Mouse (Mus musculus) midbrain, embryonic 13.5 days (tissue): ENCODE results near the gene Cdyl. TPM values are rescaled to one million over a fixed set of nuclear protein-coding genes. Genes with fewer than 3 reads are reported as not detected.
A peak's percentile ranks its signal among the peaks of the same experiment; 100 is the strongest.

ENCODE experiments used
- ATAC-seq: fragments of 200-750 bp; cut with Nextera tagmentation; 2 replicates; pipeline ENCODE4 v1.8.0; 2017; ENCODE audit warnings: mild to moderate bottlenecking, moderate TSS enrichment, moderate library complexity
- H3K27ac ChIP-seq: fragments of 300-500 bp; sonication (generic); 2 replicates; pipeline ENCODE4 v1.5.1; 2015; ENCODE audit warnings: inconsistent platforms, mild to moderate bottlenecking, moderate library complexity
- H3K27me3 ChIP-seq: fragments of 300-500 bp; sonication (generic); 2 replicates; pipeline ENCODE4 v1.6.1; 2015; ENCODE audit warnings: mild to moderate bottlenecking, inconsistent platforms
- H3K36me3 ChIP-seq: fragments of 300-500 bp; sonication (generic); 2 replicates; pipeline ENCODE4 v1.6.1; 2015; ENCODE audit warnings: mild to moderate bottlenecking, inconsistent platforms
- H3K4me1 ChIP-seq: fragments of 300-500 bp; sonication (generic); replicated peaks from 2 replicates; pipeline ENCODE4 v1.6.1; 2015; ENCODE audit warnings: inconsistent platforms
- H3K4me2 ChIP-seq: fragments of 300-500 bp; sonication (generic); replicated peaks from 2 replicates; pipeline ENCODE4 v1.6.1; 2015; ENCODE audit warnings: moderate library complexity, mild to moderate bottlenecking, inconsistent platforms
- H3K4me3 ChIP-seq: fragments of 300-500 bp; sonication (generic); replicated peaks from 2 replicates; pipeline ENCODE4 v1.5.1; 2015; ENCODE audit warnings: mild to moderate bottlenecking, inconsistent platforms
- H3K9ac ChIP-seq: fragments of 300-500 bp; sonication (generic); replicated peaks from 2 replicates; pipeline ENCODE4 v1.6.1; 2015; ENCODE audit warnings: mild to moderate bottlenecking, inconsistent platforms
- H3K9me3 ChIP-seq: fragments of 300-500 bp; sonication (generic); 2 replicates; pipeline ENCODE4 v1.6.1; 2016; ENCODE audit warnings: mild to moderate bottlenecking, inconsistent platforms
- WGBS: fragments of 180-500 bp; shearing (Covaris S2); methylation state at CpG from one replicate; pipeline ENCODE4 v1.1.7; 2015; 5-methylcytosine and 5-hydroxymethylcytosine counted together
- polyA plus RNA-seq: library from polyadenylated mRNA; unstranded; fragments of >200 nt; fragmentation: Nextera tagmentation; extraction: Ambion mirVana; gene quantifications from 2 replicates; pipeline ENCODE4 v1.2.1, GENCODE M21; 2015

The Cdyl gene
- polyA plus RNA-seq, 1 experiment from 2014 or later: 5.3 TPM

DNA sequence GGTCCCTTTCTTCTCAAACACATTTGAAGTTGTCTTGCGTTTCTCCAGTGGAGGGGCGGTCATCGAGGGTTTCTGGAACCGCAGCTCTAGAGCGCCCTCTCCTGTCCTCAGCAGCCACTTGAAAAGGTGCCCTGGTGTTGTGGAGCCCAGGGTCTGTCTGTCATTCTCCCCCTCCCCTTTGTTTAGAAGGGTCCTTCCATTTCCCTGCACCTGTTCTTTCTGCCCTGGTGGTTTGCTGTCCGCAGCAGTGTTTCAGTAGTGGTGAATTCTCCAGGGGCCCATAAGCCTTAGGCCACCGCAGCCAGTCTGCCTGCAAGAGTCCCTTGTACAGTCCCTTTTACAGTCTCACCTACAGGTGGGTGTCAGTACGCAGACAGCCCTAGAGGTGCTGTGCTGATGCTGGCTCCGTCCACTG, 112.3 kb downstream of the Cdyl start:
- 61% methylated on average over 9 of the region's 9 CpGs for WGBS
- ATAC-seq: peak; percentile 56; the same call in 1 of the 2 replicates
- H3K27me3 ChIP-seq: no peaks in the 10 kb centered on the region
- peaks cover 4% of the 10 kb centered on the region; the same call in 1 of the 2 replicates for H3K4me1 ChIP-seq
- no peak overlapping the region for H3K4me2 ChIP-seq
- H3K4me3 ChIP-seq: no peak overlapping the region
- no peaks in the 10 kb centered on the region for H3K9me3 ChIP-seq
- H3K9ac ChIP-seq: no peak overlapping the region
- H3K27ac ChIP-seq: no peak overlapping the region
- no peaks in the 10 kb centered on the region for H3K36me3 ChIP-seq

DNA sequence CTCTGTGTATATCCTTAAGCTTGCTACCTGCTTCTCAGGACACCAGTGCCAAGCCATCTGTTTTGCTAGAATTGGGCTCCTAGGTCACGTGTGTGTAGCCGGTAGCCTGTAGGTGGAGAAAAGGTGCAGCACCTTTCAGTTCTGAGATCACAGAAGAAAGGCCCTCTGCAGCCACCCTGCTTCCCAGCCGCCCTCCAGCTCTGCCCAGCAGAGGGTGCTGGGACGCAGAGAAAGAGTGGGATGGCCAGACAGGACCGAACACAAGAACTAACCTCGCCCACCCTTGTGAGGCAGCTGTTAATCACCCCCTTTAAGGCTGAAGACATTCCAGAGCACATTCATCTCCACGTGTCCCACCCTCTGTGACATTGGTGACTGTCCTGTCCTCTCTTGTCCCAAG, 114.1 kb downstream of the Cdyl start:
- Histone ChIP-seq H3K27ac (no peak overlapping the region), H3K4me1 (peaks cover 4% of the 10 kb centered on the region; the same call in 1 of the 2 replicates), H3K4me3 (no peak overlapping the region), H3K36me3 (no peaks in the 10 kb centered on the region), H3K27me3 (no peaks in the 10 kb centered on the region), H3K9ac (no peak overlapping the region), H3K9me3 (no peaks in the 10 kb centered on the region), H3K4me2 (no peak overlapping the region)
- ATAC-seq: no peak
- WGBS: 56% methylated on average over 7 of the region's 7 CpGs

DNA sequence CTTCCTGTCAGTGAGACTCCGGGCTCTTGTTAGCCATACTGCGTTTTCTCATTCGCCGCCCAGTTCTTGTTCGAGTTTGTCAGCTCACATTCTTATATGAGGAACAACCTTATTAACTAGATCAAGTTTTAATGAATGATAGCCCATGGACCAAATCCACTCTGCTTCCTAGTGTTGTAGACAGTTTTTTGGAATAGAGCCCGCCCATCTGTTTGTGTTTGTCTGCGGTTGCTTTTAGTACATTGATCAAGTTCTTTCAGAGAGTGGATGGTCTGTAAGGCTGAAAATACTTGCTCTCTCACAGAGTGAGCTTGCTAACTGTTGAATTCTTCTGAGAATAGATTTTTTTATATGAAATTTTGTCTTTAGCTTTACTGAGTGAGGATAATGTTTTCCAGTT, 116.5 kb downstream of the Cdyl start:
- 95% methylated on average over 7 of the region's 7 CpGs for WGBS
- H3K27ac ChIP-seq: no peak overlapping the region
- no peaks in the 10 kb centered on the region for H3K4me1 ChIP-seq
- no peak overlapping the region for H3K4me2 ChIP-seq
- H3K9me3 ChIP-seq: no peaks in the 10 kb centered on the region
- no peak overlapping the region for H3K9ac ChIP-seq
- no peaks in the 10 kb centered on the region for H3K27me3 ChIP-seq
- no peak for ATAC-seq
- H3K36me3 ChIP-seq: no peaks in the 10 kb centered on the region
- no peak overlapping the region for H3K4me3 ChIP-seq

DNA sequence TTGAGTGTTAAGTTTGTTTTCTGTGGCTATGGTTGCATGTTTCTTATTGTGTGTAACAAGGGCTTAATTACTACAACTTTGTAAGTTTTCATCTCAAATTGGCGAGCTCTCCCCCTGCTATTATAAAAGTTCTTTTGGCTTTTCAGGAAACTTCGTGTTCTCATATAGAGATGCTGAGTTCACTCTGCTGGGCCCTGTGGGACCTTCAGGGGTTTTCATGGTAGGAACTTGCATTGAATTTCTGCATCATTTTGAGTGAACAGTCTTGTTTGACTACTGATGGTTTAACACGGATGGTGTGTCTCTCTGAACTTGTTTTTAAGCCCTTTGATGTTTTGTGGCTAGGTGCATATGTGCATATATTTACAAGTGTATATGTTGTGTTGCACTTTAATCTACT, 121.1 kb downstream of the Cdyl start:
- no peak overlapping the region for H3K27ac ChIP-seq
- no peak overlapping the region for H3K4me2 ChIP-seq
- no peaks in the 10 kb centered on the region for H3K4me1 ChIP-seq
- H3K9ac ChIP-seq: no peak overlapping the region
- no peak for ATAC-seq
- H3K4me3 ChIP-seq: no peak overlapping the region
- WGBS: 77% methylated on average over 3 of the region's 3 CpGs
- no peaks in the 10 kb centered on the region for H3K36me3 ChIP-seq
- no peaks in the 10 kb centered on the region for H3K27me3 ChIP-seq
- no peaks in the 10 kb centered on the region for H3K9me3 ChIP-seq

DNA sequence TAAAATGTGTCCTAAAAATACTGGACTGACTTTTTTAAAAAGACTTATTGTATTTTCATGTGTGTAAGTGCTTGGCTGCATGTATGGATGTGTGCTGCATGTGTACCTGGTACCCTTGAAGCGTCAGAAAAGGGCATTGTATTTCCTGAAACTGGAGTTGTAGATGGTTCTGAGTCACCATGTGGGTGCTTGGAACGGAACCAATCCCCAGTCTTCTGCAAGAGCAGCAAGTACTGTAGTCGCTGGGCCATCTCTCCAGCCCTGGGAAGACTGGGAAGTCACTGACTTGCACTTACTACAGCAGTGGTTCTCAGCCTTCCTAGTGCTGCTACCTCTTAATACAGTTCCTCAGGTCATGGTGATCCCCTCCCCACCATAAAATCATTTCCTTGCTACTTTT, 122.1 kb downstream of the Cdyl start:
- Histone ChIP-seq H3K36me3 (no peaks in the 10 kb centered on the region), H3K9me3 (no peaks in the 10 kb centered on the region), H3K4me2 (no peak overlapping the region), H3K9ac (no peak overlapping the region), H3K27me3 (no peaks in the 10 kb centered on the region), H3K27ac (no peak overlapping the region), H3K4me3 (no peak overlapping the region), H3K4me1 (no peaks in the 10 kb centered on the region)
- 83% methylated on average over 3 of the region's 3 CpGs for WGBS
- ATAC-seq: no peak

DNA sequence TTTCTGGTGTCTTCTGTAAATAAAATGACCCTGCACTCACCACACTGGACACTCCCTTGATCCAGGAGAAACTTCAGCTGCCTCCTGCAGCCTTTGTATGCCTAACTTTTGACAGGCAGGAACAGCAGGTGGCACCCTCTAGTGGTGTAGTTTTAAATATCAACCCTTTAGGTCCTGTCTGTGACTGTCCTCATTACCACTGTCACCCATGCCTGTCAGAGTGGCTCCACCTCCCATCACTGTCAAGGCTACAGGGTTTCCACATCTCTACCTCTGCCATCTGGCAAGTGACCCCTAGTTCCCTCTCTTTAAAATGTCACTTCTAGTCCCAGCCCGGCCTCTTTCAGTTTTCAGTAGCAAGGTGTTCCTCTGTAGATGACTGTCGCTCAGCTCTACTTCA, 123.3 kb downstream of the Cdyl start:
- Histone ChIP-seq H3K4me3 (no peak overlapping the region), H3K27me3 (no peaks in the 10 kb centered on the region), H3K36me3 (no peaks in the 10 kb centered on the region), H3K9ac (no peak overlapping the region), H3K4me1 (no peaks in the 10 kb centered on the region), H3K9me3 (no peaks in the 10 kb centered on the region), H3K27ac (no peak overlapping the region), H3K4me2 (no peak overlapping the region)
- ATAC-seq: peak; percentile 68
- WGBS: 97% methylated on average over 2 of the region's 2 CpGs

DNA sequence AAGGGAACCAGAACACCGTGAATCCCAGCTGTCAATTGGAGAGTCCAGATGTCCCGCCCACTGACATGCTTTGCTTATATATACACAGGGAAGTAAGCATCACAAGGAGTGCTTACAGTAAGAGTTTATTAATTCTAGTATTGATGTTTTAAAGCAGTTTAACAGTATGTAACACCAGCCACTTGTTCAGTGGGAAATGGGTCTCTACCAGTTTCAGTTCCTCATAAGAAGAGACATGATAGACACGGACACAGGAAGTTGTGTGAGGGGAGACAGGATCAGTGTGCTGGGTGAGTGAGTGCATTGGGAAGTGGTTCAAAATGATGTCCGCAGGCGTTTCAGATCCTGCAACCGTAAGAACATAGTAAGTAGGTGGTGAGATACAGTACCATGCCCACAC, 123.9 kb downstream of the Cdyl start:
- no peaks in the 10 kb centered on the region for H3K9me3 ChIP-seq
- WGBS: 91% methylated on average over 6 of the region's 6 CpGs
- no peak overlapping the region for H3K9ac ChIP-seq
- no peak overlapping the region for H3K4me3 ChIP-seq
- no peaks in the 10 kb centered on the region for H3K27me3 ChIP-seq
- H3K4me1 ChIP-seq: no peaks in the 10 kb centered on the region
- H3K36me3 ChIP-seq: no peaks in the 10 kb centered on the region
- H3K4me2 ChIP-seq: no peak overlapping the region
- no peak for ATAC-seq
- no peak overlapping the region for H3K27ac ChIP-seq

DNA sequence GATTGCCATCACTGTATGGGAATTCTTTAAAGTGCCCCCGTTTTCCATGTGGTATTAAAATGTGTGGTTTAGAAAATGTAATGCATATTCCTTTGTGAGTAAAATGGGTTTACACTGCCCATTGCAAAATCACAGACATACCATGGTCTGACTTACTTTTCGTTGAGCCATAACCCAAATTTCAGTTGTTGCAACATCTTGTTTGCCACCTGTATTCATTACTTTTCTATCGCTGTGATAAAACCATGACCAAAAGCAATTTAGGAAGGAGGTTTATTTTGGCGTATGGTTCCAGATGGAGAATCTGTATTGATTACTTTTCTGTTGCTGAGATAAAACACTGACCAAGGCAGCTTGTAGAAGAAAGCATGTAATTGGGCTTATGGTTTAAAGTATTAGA, 124.6 kb downstream of the Cdyl start:
- H3K9ac ChIP-seq: no peak overlapping the region

DNA sequence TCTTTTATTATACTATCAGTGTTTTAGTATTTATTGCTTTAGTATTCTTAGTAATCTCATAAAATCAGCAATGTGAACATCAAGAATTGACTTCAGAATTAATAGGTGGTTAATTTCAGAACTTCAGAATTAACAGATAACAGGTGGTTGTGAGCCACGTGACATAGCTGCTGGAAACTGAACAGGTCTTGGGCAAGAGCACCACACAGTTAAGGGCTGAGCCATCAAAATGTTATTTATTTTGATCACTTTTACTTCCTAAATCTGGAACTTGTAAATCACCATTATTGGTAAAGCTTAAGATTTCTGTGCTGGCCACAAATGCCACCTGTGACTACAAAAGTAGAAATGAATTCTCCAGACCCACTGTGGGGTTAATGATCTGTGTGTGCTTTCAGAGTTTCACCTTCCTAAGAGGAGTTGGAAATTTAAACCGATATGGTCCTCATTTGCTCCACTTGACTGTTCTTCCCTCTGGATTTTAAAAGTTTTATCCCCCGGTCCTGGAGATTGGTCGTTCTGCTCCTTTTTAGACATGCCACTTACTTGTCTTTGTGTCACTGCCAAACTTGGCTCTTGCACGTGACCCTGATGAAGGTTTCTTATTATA, 125.8 kb downstream of the Cdyl start:
- no peak overlapping the region for H3K4me2 ChIP-seq
- H3K9me3 ChIP-seq: no peaks in the 10 kb centered on the region
- no peak for ATAC-seq
- H3K9ac ChIP-seq: no peak overlapping the region
- H3K4me1 ChIP-seq: peaks cover 10% of the 10 kb centered on the region
- no peak overlapping the region for H3K27ac ChIP-seq
- H3K27me3 ChIP-seq: no peaks in the 10 kb centered on the region
- H3K4me3 ChIP-seq: no peak overlapping the region
- H3K36me3 ChIP-seq: no peaks in the 10 kb centered on the region
- 73% methylated on average over 5 of the region's 5 CpGs for WGBS

More for the DNA sequence above, 124.6 kb downstream of the Cdyl start:
- H3K4me1 ChIP-seq: peaks cover 4% of the 10 kb centered on the region; the same call in 1 of the 2 replicates
- 86% methylated on average over 4 of the region's 4 CpGs for WGBS
- H3K9me3 ChIP-seq: no peaks in the 10 kb centered on the region
- H3K36me3 ChIP-seq: no peaks in the 10 kb centered on the region
- H3K27ac ChIP-seq: no peak overlapping the region
- ATAC-seq: no peak
- no peak overlapping the region for H3K4me3 ChIP-seq
- no peak overlapping the region for H3K4me2 ChIP-seq
- no peaks in the 10 kb centered on the region for H3K27me3 ChIP-seq

DNA sequence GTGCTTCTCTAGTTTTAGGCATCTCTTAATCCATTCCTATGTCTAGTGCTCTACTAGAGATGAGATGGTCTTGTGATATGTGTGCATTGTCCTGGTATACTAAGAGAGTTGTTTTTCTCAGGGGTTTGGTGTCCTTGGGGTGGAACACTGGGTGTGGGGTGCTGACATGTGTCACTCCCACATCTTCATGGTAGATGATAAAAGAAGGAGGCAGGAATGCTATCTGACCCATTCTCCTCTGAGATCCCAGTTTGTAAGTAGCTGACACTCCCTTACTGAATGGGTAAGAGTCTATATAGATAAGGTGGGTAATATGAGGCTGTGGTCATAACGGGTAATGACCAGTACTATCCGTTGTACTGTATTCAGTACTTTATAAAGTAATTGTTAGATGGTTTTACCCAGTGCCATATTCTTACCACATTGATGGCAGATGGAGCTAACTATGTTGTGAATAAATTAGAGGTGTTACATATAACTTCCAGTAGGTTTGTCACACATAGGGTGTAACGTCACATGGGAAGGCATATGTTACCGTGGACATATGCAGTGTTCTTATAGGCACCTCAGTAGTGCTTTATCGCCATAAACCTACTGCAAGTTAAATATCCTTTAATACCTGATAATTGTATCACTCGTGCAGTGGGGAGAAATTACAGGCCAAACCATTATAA, 127.2 kb downstream of the Cdyl start:
- WGBS: 97% methylated on average over 6 of the region's 6 CpGs
- H3K9ac ChIP-seq: no peak overlapping the region
- no peaks in the 10 kb centered on the region for H3K9me3 ChIP-seq
- H3K27ac ChIP-seq: no peak overlapping the region
- H3K4me2 ChIP-seq: no peak overlapping the region
- H3K36me3 ChIP-seq: no peaks in the 10 kb centered on the region
- peaks cover 12% of the 10 kb centered on the region for H3K4me1 ChIP-seq
- no peak for ATAC-seq
- no peaks in the 10 kb centered on the region for H3K27me3 ChIP-seq
- H3K4me3 ChIP-seq: no peak overlapping the region

DNA sequence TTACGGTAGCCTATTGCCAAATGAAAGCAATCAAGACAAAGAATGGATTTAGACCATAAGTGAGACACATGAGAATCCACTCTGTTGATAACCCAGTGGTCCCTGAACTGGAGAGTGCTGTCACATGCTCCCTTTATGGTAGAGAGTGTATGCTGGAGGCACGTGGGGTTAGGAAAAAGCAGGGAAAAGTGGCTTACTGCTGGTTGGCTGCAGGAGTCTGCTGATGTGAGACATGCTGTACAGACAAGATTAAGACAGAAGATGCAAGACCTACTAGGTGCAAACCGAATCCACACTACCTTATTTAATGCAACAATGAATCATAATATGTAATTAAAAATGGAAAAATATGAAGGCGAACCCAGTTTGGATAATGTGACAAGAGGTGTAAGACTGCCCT, 129.9 kb downstream of the Cdyl start:
- Histone ChIP-seq H3K9me3 (no peaks in the 10 kb centered on the region), H3K27me3 (no peaks in the 10 kb centered on the region), H3K27ac (no peak overlapping the region), H3K9ac (no peak overlapping the region), H3K36me3 (no peaks in the 10 kb centered on the region), H3K4me3 (no peak overlapping the region), H3K4me1 (peaks cover 12% of the 10 kb centered on the region), H3K4me2 (no peak overlapping the region)
- no peak for ATAC-seq
- 80% methylated on average over 4 of the region's 4 CpGs for WGBS

DNA sequence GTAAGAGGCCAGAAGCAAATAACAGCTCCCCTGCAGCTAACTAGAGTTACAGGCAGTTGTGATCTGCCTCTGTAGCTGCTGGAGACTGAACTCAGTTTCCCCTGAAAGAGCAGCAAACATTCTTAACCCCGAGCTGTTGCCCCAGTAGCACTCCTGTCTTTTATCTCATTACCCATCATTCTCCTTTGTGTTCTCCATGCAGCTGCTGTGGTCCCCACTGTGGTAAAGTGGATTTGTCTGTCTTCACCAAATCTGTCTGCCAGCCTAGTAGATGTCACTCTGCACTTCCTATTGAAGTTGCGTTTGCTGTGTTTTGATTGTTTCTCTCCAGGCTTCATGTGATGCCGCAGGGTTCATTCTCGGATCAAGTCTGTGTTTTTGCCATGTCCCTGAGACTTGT, 130.8 kb downstream of the Cdyl start:
- Histone ChIP-seq H3K27ac (no peak overlapping the region), H3K4me1 (peaks cover 12% of the 10 kb centered on the region), H3K9me3 (no peaks in the 10 kb centered on the region), H3K36me3 (no peaks in the 10 kb centered on the region), H3K4me2 (no peak overlapping the region), H3K9ac (no peak overlapping the region), H3K27me3 (no peaks in the 10 kb centered on the region), H3K4me3 (no peak overlapping the region)
- WGBS: 68% methylated on average over 4 of the region's 4 CpGs
- ATAC-seq: no peak

DNA sequence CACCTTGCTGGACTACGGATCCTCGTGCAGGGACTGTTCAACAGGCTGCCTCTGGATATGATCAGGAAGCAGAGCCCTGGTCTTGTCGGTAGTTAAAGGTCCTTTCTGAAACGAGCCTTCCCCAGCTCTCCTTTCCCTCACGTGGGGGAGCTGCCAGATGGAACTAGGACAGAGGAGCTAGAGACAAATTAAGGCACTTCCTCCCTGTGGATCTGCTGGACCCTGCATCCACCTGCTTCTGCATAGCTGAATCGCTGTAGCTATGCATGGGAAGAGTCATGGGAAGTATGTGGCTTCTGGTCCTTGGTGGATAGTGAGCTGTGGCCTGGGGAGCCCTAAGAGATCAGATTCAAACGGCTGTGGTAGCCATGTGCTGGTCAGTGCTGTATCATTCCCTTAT, 134.7 kb downstream of the Cdyl start:
- H3K27me3 ChIP-seq: no peaks in the 10 kb centered on the region
- ATAC-seq: no peak
- WGBS: 78% methylated on average over 7 of the region's 7 CpGs
- no peak overlapping the region for H3K9ac ChIP-seq
- H3K9me3 ChIP-seq: no peaks in the 10 kb centered on the region
- H3K4me2 ChIP-seq: no peak overlapping the region
- no peak overlapping the region for H3K4me3 ChIP-seq
- H3K36me3 ChIP-seq: no peaks in the 10 kb centered on the region
- no peak overlapping the region for H3K27ac ChIP-seq
- peaks cover 8% of the 10 kb centered on the region for H3K4me1 ChIP-seq
